Mouse (Mus musculus): ENCODE results near the gene Tspoap1. TPM values are rescaled to one million over a fixed set of nuclear protein-coding genes. Genes with fewer than 3 reads are reported as not detected.

Tspoap1 gene
- polyA plus RNA-seq, 2 experiments: 2.9 to 6.5 TPM

- peaks cover 8% of the 10 kb centered on the region for H3K4me1 ChIP-seq (ENCODE audit: control insufficient read depth, insufficient read depth, low read length)
- DNase-seq (ENCODE audit: low spot score): no peak
- H3K9me3 ChIP-seq (ENCODE audit: control insufficient read depth, low read length): no peaks in the 10 kb centered on the region
- no peaks in the 10 kb centered on the region for H3K27me3 ChIP-seq (ENCODE audit: control insufficient read depth, insufficient read depth, low read length)
- no peak overlapping the region for H3K4me2 ChIP-seq (replicated peaks; ENCODE audit: low read depth, low read length, severe bottlenecking)
- ATAC-seq (ENCODE audit: low FRiP score, low read depth): no peak
- H3K4me3 ChIP-seq (replicated peaks; ENCODE audit: low read length): no peak overlapping the region
- no peak for TF ChIP-seq POLR2A (IDR thresholded peaks at IDR 0.05; ENCODE audit: borderline replicate concordance, extremely low read depth, insufficient read depth, insufficient read length)
- H3K36me3 ChIP-seq (ENCODE audit: control insufficient read depth, insufficient read depth, low read length): no peaks in the 10 kb centered on the region
- H3K9ac ChIP-seq (ENCODE audit: low read depth, low read length, severe bottlenecking): no peak overlapping the region
- H3K27ac ChIP-seq (replicated peaks; ENCODE audit: low read depth, low read length): no peak overlapping the region
- WGBS: 56% methylated on average over 11 of the region's 11 CpGs
Measured at GRCm38 (mm10) chr11:87727021-87727420, 33.3 kb upstream of the Tspoap1 start.

- Histone ChIP-seq H3K4me3 (replicated peaks; ENCODE audit: low read length) (no peak overlapping the region), H3K27me3 (ENCODE audit: control insufficient read depth, insufficient read depth, low read length) (no peaks in the 10 kb centered on the region), H3K4me2 (replicated peaks; ENCODE audit: low read depth, low read length, severe bottlenecking) (no peak overlapping the region), H3K27ac (replicated peaks; ENCODE audit: low read depth, low read length) (no peak overlapping the region), H3K36me3 (ENCODE audit: control insufficient read depth, insufficient read depth, low read length) (no peaks in the 10 kb centered on the region), H3K9me3 (ENCODE audit: control insufficient read depth, low read length) (no peaks in the 10 kb centered on the region), H3K4me1 (ENCODE audit: control insufficient read depth, insufficient read depth, low read length) (peaks cover 8% of the 10 kb centered on the region), H3K9ac (ENCODE audit: low read depth, low read length, severe bottlenecking) (no peak overlapping the region)
- WGBS: 68% methylated on average over 4 of the region's 4 CpGs
- no peak for DNase-seq (ENCODE audit: low spot score)
- TF ChIP-seq POLR2A (IDR thresholded peaks at IDR 0.05; ENCODE audit: borderline replicate concordance, extremely low read depth, insufficient read depth, insufficient read length): no peak
- no peak for ATAC-seq (ENCODE audit: low FRiP score, low read depth)
Measured at GRCm38 (mm10) chr11:87727471-87727870, 32.9 kb upstream of the Tspoap1 start.

- DNase-seq (ENCODE audit: low spot score): no peak
- H3K27ac ChIP-seq (replicated peaks; ENCODE audit: low read depth, low read length): no peak overlapping the region
Measured at GRCm38 (mm10) chr11:87728850-87729592, 31.3 kb upstream of the Tspoap1 start.

DNA sequence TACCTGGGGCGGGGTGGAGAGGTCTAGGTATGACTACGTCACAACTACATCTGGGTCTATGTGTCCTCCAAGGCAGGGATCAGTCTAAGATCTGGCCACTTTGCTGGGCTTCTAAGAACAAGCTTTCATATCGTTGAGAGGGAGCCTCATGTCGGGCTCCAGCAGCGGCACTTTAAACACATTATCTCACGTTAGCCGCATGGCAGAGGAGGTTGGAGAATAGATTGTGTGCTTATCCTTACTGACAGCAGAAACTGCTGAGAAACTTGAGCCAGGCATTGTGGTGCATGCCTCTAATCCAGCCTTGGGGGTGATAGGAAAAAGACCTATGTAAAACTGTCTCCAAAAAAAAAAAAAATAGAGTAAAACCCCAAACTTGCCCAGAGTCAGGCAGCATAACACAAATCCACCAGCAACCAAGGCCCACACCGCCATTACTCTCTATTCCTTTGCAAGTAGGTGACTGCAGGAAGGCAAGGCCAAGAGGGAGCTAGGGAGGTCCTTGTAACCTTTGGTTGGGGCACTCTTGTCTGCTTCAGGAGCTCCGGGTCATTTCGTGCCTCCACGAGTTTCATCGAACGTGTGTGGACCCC is 30.7 kb upstream of the Tspoap1 start:
- Histone ChIP-seq H3K9ac (ENCODE audit: low read depth, low read length, severe bottlenecking) (no peak overlapping the region), H3K4me2 (replicated peaks; ENCODE audit: low read depth, low read length, severe bottlenecking) (no peak overlapping the region), H3K9me3 (ENCODE audit: control insufficient read depth, low read length) (no peaks in the 10 kb centered on the region), H3K27me3 (ENCODE audit: control insufficient read depth, insufficient read depth, low read length) (no peaks in the 10 kb centered on the region), H3K4me1 (ENCODE audit: control insufficient read depth, insufficient read depth, low read length) (peaks cover 8% of the 10 kb centered on the region), H3K27ac (replicated peaks; ENCODE audit: low read depth, low read length) (no peak overlapping the region), H3K4me3 (replicated peaks; ENCODE audit: low read length) (no peak overlapping the region), H3K36me3 (ENCODE audit: control insufficient read depth, insufficient read depth, low read length) (no peaks in the 10 kb centered on the region)
- ATAC-seq (ENCODE audit: low FRiP score, low read depth): no peak
- DNase-seq (ENCODE audit: low spot score): no peak
- TF ChIP-seq POLR2A (IDR thresholded peaks at IDR 0.05; ENCODE audit: borderline replicate concordance, extremely low read depth, insufficient read depth, insufficient read length): no peak
- WGBS: 83% methylated on average over 13 of the region's 13 CpGs

More at GRCm38 (mm10) chr11:87728850-87729592, 31.3 kb upstream of the Tspoap1 start:
- TF ChIP-seq POLR2A (IDR thresholded peaks at IDR 0.05; ENCODE audit: borderline replicate concordance, extremely low read depth, insufficient read depth, insufficient read length): no peak
- no peak overlapping the region for H3K4me2 ChIP-seq (replicated peaks; ENCODE audit: low read depth, low read length, severe bottlenecking)
- no peak overlapping the region for H3K4me3 ChIP-seq (replicated peaks; ENCODE audit: low read length)
- no peak for ATAC-seq (ENCODE audit: low FRiP score, low read depth)
- H3K36me3 ChIP-seq (ENCODE audit: control insufficient read depth, insufficient read depth, low read length): no peaks in the 10 kb centered on the region
- no peaks in the 10 kb centered on the region for H3K9me3 ChIP-seq (ENCODE audit: control insufficient read depth, low read length)
- H3K27me3 ChIP-seq (ENCODE audit: control insufficient read depth, insufficient read depth, low read length): no peaks in the 10 kb centered on the region
- 41% methylated on average over 18 of the region's 18 CpGs for WGBS
- H3K4me1 ChIP-seq (ENCODE audit: control insufficient read depth, insufficient read depth, low read length): peaks cover 8% of the 10 kb centered on the region
- no peak overlapping the region for H3K9ac ChIP-seq (ENCODE audit: low read depth, low read length, severe bottlenecking)

DNA sequence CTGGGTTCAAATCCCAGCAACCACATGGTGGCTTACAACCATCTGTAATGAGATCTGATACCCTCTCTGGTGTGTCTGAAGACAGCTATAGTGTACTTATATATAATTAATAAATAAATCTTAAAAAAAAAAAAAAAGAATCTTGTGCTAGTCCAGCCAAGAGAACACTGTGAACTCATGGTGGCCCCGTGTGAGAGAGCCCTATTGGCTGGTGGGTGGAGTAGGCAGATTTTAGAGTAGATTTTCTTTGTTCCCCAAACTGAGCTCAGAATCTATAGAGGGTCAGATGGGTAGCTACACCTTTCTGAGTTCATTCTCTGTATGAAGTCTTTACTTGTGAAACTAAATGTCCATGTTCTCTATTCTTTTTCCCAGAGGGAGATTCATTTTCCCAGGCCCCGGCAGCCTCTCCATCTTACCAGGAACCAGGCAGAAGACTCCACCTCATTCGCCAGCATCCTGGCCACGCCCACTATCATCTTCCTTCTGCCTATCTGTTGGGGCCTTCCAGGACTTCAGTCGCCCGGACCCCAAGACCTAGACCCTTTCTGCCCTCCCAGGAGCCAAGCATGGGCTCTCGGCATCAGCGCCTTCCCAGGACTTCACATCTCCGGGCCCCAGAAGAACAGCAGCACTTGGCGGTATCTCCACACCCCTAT is 29.6 kb upstream of the Tspoap1 start:
- Histone ChIP-seq H3K27me3 (ENCODE audit: control insufficient read depth, insufficient read depth, low read length) (no peaks in the 10 kb centered on the region), H3K4me1 (ENCODE audit: control insufficient read depth, insufficient read depth, low read length) (peaks cover 6% of the 10 kb centered on the region), H3K4me2 (replicated peaks; ENCODE audit: low read depth, low read length, severe bottlenecking) (no peak overlapping the region), H3K9me3 (ENCODE audit: control insufficient read depth, low read length) (no peaks in the 10 kb centered on the region), H3K9ac (ENCODE audit: low read depth, low read length, severe bottlenecking) (no peak overlapping the region), H3K4me3 (replicated peaks; ENCODE audit: low read length) (no peak overlapping the region), H3K36me3 (ENCODE audit: control insufficient read depth, insufficient read depth, low read length) (no peaks in the 10 kb centered on the region), H3K27ac (replicated peaks; ENCODE audit: low read depth, low read length) (no peak overlapping the region)
- WGBS: 78% methylated on average over 10 of the region's 10 CpGs
- no peak for ATAC-seq (ENCODE audit: low FRiP score, low read depth)
- DNase-seq (ENCODE audit: low spot score): no peak
- TF ChIP-seq POLR2A (IDR thresholded peaks at IDR 0.05; ENCODE audit: borderline replicate concordance, extremely low read depth, insufficient read depth, insufficient read length): no peak

All from limb, embryonic 14.5 days (tissue).